Mouse (Mus musculus) heart, embryonic 15.5 days (tissue): Measurements from ENCODE around the gene Rabgap1l. TPM values are rescaled to one million over a fixed set of nuclear protein-coding genes. Genes with fewer than 3 reads are reported as not detected.

Source experiments
- ATAC-seq: fragments of 200-750 bp; cut with Nextera tagmentation; replicated peaks from 2 replicates; pipeline ENCODE4 v1.8.0; 2017; ENCODE audit warnings: low read depth, moderate TSS enrichment; ENCODE audit not compliant: insufficient number of reproducible peaks, insufficient read depth, low FRiP score
- H3K27ac ChIP-seq: fragments of 300-500 bp; sonication (generic); 2 replicates; pipeline ENCODE4 v1.5.1; 2015; ENCODE audit warnings: mild to moderate bottlenecking, inconsistent platforms
- H3K27me3 ChIP-seq: fragments of 300-500 bp; sonication (generic); 2 replicates; pipeline ENCODE4 v1.6.1; 2015; ENCODE audit warnings: inconsistent platforms
- H3K36me3 ChIP-seq: fragments of 300-500 bp; sonication (generic); 2 replicates; pipeline ENCODE4 v1.6.1; 2015; ENCODE audit warnings: mild to moderate bottlenecking, inconsistent platforms
- H3K4me1 ChIP-seq: fragments of 300-500 bp; sonication (generic); replicated peaks from 2 replicates; pipeline ENCODE4 v1.6.1; 2015; ENCODE audit warnings: inconsistent platforms
- H3K4me2 ChIP-seq: fragments of 300-500 bp; sonication (generic); 2 replicates; pipeline ENCODE4 v1.6.1; 2015; ENCODE audit warnings: inconsistent platforms, mild to moderate bottlenecking, moderate library complexity
- H3K4me3 ChIP-seq: fragments of 300-500 bp; sonication (generic); 2 replicates; pipeline ENCODE4 v1.5.1; 2015; ENCODE audit warnings: mild to moderate bottlenecking, inconsistent platforms
- H3K9ac ChIP-seq: fragments of 300-500 bp; sonication (generic); 2 replicates; pipeline ENCODE4 v1.6.1; 2015; ENCODE audit warnings: mild to moderate bottlenecking, inconsistent platforms
- H3K9me3 ChIP-seq: fragments of 300-500 bp; sonication (generic); replicated peaks from 2 replicates; pipeline ENCODE4 v1.6.1; 2016; ENCODE audit warnings: inconsistent platforms
- WGBS: fragments of 180-500 bp; shearing (Covaris S2); methylation state at CpG from one replicate; pipeline ENCODE4 v1.1.7; 2015; ENCODE audit warnings: mixed read lengths; 5-methylcytosine and 5-hydroxymethylcytosine counted together
- polyA plus RNA-seq: library from polyadenylated mRNA; unstranded; fragments of >200 nt; fragmentation: Nextera tagmentation; extraction: Ambion mirVana; gene quantifications from 2 replicates; pipeline ENCODE4 v1.2.1, GENCODE M21; 2015

Rabgap1l gene
- polyA plus RNA-seq, 1 experiment from 2014 or later, result 79.1 TPM

DNA sequence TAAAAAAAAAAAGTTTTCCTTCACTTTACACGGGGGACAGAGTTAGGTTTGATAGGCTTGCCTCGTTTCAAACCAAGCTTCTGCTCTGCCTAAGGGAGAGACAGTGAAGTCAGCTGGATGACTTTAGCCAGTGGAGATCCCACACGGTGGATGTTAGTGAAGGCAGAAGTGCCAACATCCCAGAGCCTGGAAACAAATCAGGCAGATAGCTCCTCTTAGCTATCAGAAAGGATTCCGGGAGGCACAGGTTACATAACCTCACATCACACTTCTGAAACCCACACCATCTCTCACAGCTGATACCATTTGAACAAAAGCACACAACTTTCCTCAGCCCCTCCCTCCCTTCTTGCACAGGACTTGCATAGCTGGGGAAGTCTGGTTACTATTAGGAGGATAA lies 542.2 kb downstream of the Rabgap1l start:
- no peak for ATAC-seq
- no peaks in the 10 kb centered on the region for H3K9me3 ChIP-seq
- H3K27ac ChIP-seq, result 0 out of 2 replicates have a peak overlapping the region, but pooled peaks have one; percentile 4
- H3K4me1 ChIP-seq, result peaks cover 16% of the 10 kb centered on the region
- 25% methylated on average over 4 of the region's 4 CpGs for WGBS
- no peaks in the 10 kb centered on the region for H3K27me3 ChIP-seq
- H3K9ac ChIP-seq, result no peak overlapping the region
- 0 out of 2 replicates have a peak, but pooled peaks cover 2% of the 10 kb centered on the region for H3K36me3 ChIP-seq
- H3K4me2 ChIP-seq, result no peak overlapping the region
- no peak overlapping the region for H3K4me3 ChIP-seq

DNA sequence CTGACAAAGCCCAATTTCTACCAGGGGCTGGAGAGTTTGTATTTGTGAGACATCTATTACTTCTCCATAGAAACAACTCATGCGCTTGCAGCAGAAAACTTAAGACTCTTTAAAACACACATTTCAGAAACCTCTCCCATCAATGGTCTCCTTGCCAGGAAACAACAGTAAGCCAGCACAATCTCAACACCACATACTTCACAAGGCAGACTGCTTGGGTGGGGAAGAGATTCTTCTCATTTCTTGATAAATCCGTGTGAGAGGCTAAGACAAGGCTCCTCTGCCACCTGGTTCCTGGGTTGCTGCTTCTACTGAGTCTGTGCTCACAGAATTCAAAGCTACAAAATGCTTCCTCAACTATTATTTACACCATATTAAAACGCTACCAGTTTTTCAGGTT lies 543.2 kb downstream of the Rabgap1l start:
- H3K9me3 ChIP-seq, result no peaks in the 10 kb centered on the region
- H3K4me3 ChIP-seq, result no peak overlapping the region
- H3K9ac ChIP-seq, result no peak overlapping the region
- H3K36me3 ChIP-seq, result no peaks in the 10 kb centered on the region
- H3K4me1 ChIP-seq, result peaks cover 16% of the 10 kb centered on the region
- ATAC-seq, result no peak
- no peaks in the 10 kb centered on the region for H3K27me3 ChIP-seq
- H3K27ac ChIP-seq, result no peak overlapping the region
- no peak overlapping the region for H3K4me2 ChIP-seq
- 59% methylated on average over 3 of the region's 3 CpGs for WGBS

DNA sequence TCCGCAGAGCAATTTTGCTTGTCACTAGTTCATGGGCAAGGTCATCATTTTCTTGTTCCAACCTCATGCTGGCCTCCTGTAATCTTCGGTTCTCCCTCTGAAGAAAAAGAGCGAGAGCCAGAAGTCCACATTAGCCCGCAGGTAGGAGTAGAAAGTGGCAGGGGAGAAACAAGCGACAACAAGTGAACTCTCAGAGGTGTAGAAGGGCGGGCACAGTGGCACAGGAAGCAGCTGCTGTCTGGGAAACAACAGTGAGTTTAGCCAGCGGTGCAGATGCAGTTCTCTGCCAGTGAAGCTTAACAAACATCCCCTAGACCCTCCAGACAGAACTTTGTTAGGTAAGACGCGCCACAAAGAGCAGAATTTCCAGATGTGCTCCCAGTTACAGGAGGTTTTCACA lies 545.5 kb downstream of the Rabgap1l start:
- H3K9me3 ChIP-seq, result no peaks in the 10 kb centered on the region
- WGBS, result 80% methylated on average over 9 of the region's 9 CpGs
- ATAC-seq, result no peak
- H3K4me1 ChIP-seq, result peaks cover 16% of the 10 kb centered on the region
- H3K27me3 ChIP-seq, result no peaks in the 10 kb centered on the region
- no peaks in the 10 kb centered on the region for H3K36me3 ChIP-seq
- H3K27ac ChIP-seq, result no peak overlapping the region
- H3K4me2 ChIP-seq, result no peak overlapping the region
- H3K4me3 ChIP-seq, result no peak overlapping the region
- no peak overlapping the region for H3K9ac ChIP-seq

DNA sequence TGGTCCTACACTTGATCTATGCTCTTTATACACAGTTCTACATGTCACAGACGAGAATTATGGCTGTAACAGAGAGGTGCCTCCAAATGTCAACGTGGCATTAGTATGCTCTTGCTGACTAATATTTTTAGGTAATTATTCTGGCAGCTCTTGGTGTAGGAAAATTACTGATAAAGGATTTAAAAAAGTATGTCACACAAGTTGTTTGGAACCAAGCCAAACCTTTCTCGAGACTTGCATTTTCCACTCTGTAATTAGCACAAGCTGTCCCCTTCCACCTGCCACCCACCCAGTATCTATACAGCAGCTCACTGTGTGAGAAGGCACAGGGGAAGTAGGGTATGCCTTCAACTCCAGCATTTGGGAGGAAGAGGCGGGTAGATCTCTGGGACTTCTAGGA lies 546.2 kb downstream of the Rabgap1l start:
- Histone ChIP-seq H3K9ac (no peak overlapping the region), H3K4me2 (no peak overlapping the region), H3K27me3 (no peaks in the 10 kb centered on the region), H3K9me3 (no peaks in the 10 kb centered on the region), H3K36me3 (no peaks in the 10 kb centered on the region), H3K4me1 (peaks cover 16% of the 10 kb centered on the region), H3K27ac (peak overlapping the region; percentile 57; the same call in 1 of the 2 replicates), H3K4me3 (no peak overlapping the region)
- ATAC-seq, result no peak
- WGBS, result 41% methylated on average over 4 of the region's 4 CpGs

DNA sequence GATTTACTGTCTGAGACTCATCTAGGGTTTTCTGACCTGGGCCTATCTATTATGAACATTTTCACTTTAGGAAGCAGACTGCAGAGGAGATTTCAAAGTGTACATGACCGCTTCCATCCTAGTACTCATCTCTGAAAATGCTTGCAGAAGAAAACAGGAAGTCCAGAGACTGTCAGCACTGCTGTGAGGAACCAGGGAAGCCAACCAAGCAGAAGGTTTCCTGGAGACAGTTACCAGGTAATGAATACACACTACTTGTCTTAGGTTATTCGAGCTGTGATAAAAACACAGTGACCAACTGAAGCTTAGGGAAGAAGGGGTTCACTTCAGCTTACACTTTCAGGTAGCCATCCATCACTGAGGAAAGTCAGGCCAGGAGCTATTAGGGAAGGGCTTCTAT lies 547.1 kb downstream of the Rabgap1l start:
- no peaks in the 10 kb centered on the region for H3K9me3 ChIP-seq
- H3K9ac ChIP-seq, result no peak overlapping the region
- H3K4me2 ChIP-seq, result no peak overlapping the region
- no peaks in the 10 kb centered on the region for H3K27me3 ChIP-seq
- H3K27ac ChIP-seq, result no peak overlapping the region
- no peak overlapping the region for H3K4me3 ChIP-seq
- ATAC-seq, result no peak
- WGBS, result 68% methylated on average over 2 of the region's 2 CpGs
- peaks cover 16% of the 10 kb centered on the region for H3K4me1 ChIP-seq
- H3K36me3 ChIP-seq, result no peaks in the 10 kb centered on the region

DNA sequence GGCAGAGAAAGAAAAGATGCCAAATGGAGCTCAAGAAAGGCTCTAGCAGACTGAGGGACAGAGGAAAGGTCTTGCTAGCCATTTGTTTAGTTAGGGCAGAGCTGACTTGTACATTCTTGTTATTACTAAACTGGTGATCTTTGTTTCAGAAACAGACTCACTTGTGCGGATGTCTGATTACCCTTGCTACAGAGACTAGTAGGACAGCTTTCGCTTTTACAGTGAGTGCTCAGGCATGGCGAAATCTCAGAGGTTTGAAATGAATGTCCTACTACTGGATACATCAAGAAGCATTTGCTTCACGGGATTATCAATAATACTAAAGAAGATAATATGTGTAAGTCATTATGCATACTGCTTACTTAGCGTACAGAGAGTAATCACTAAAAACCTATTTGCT lies 548.3 kb downstream of the Rabgap1l start:
- Histone ChIP-seq H3K9me3 (no peaks in the 10 kb centered on the region), H3K4me3 (no peak overlapping the region), H3K27me3 (no peaks in the 10 kb centered on the region), H3K27ac (no peak overlapping the region), H3K36me3 (no peaks in the 10 kb centered on the region), H3K4me1 (peaks cover 7% of the 10 kb centered on the region; the same call in 1 of the 2 replicates), H3K4me2 (no peak overlapping the region), H3K9ac (no peak overlapping the region)
- no peak for ATAC-seq
- 91% methylated on average over 5 of the region's 5 CpGs for WGBS

DNA sequence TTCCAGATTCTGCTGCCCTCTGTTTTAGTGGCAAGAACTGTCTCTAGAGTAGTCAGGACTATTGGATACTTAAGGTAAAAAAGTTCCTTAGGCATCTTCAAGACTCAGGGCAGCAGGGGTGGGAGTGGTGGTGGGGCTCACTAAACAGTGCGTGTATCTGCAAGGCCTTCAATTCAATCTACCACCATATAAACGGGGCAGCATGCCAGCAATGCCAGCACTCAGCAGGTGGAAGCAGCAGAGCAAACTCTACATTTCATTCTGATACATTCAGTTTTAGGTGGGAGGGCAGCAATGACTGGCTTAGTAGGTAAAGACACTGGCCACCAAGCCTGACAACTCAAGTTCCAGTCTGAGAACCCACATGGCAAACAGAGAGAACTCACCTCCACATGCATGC lies 552.9 kb downstream of the Rabgap1l start:
- no peak overlapping the region for H3K4me3 ChIP-seq
- H3K9ac ChIP-seq, result no peak overlapping the region
- H3K4me1 ChIP-seq, result no peaks in the 10 kb centered on the region
- WGBS, result 92% methylated on average over 2 of the region's 2 CpGs
- H3K36me3 ChIP-seq, result no peaks in the 10 kb centered on the region
- no peaks in the 10 kb centered on the region for H3K9me3 ChIP-seq
- no peaks in the 10 kb centered on the region for H3K27me3 ChIP-seq
- ATAC-seq, result no peak
- H3K4me2 ChIP-seq, result no peak overlapping the region
- H3K27ac ChIP-seq, result no peak overlapping the region

DNA sequence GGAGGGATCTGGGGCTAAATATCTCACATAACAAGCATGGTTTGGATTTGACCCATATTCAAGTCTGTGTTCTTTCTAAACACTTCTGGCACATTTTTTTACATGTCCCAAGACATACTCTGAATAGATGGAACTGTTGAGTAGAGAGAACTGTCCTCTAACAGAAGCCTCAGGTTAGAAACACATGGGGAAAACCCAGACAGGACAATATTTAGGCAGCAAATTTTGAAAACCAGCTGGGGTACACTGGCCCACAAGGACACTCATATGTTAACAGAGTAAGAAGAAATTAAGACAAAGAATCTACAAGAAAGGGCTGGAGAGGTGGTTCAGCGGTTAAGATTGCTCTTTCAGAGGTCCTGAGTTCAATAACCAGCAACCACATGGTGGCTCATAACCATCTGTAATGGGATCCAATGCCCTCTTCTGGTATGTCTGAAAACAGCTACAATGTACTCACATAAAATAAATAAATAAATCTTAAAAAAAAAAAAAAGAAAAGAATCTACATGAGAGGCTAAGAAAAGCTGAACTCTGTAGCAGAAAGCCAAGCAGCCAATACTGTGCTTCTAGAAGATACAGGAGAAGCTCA lies 554.1 kb downstream of the Rabgap1l start:
- H3K4me1 ChIP-seq, result no peaks in the 10 kb centered on the region
- WGBS, result 86% methylated on average over 1 of the region's 1 CpGs
- H3K9ac ChIP-seq, result no peak overlapping the region
- no peak overlapping the region for H3K4me3 ChIP-seq
- H3K27me3 ChIP-seq, result no peaks in the 10 kb centered on the region
- no peaks in the 10 kb centered on the region for H3K9me3 ChIP-seq
- no peak overlapping the region for H3K4me2 ChIP-seq
- H3K27ac ChIP-seq, result no peak overlapping the region
- H3K36me3 ChIP-seq, result no peaks in the 10 kb centered on the region
- ATAC-seq, result no peak

DNA sequence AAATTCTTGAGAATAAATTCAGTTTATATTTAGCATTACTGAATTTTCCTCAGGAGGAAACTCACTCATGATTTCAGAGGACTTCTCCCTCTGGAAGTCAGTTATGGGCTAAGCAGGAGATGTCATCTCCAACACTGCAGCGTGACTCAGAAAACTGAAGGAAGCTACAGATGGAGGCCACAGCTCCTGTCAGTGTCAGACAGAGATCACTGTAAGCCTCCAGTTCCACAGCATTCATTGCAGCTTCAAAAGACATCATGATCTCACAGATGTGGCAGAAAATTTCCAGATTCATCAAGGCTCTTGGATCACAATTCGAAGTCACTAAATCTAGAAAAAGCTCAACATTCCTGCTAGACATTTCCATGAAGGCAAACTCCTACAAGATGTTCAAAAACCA lies 555.0 kb downstream of the Rabgap1l start:
- Histone ChIP-seq H3K27ac (no peak overlapping the region), H3K36me3 (no peaks in the 10 kb centered on the region), H3K4me1 (no peaks in the 10 kb centered on the region), H3K9ac (no peak overlapping the region), H3K9me3 (no peaks in the 10 kb centered on the region), H3K27me3 (no peaks in the 10 kb centered on the region), H3K4me3 (no peak overlapping the region), H3K4me2 (no peak overlapping the region)
- ATAC-seq, result no peak
- 82% methylated on average over 2 of the region's 2 CpGs for WGBS

DNA sequence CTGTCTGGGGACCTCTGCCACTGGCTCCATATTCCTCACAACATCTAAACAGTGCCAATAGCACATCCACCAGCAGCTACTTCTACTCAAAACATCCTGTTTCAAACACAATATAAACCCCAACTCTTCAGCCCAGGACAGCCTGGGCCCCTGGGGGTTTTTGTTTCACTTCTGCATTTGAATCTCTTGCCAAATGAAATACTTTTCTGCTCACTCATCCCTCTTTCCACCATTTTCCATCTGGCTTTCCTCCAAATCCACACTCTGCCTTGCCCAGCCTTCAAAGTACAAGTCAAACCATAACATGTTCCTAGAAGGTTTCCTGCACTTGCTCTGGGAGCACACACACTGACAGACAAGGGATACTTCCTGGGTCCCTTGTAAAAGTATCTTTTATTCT lies 559.1 kb downstream of the Rabgap1l start:
- no peaks in the 10 kb centered on the region for H3K36me3 ChIP-seq
- no peak for ATAC-seq
- H3K4me3 ChIP-seq, result no peak overlapping the region
- H3K27me3 ChIP-seq, result no peaks in the 10 kb centered on the region
- H3K4me1 ChIP-seq, result no peaks in the 10 kb centered on the region
- H3K9me3 ChIP-seq, result no peaks in the 10 kb centered on the region
- no peak overlapping the region for H3K9ac ChIP-seq
- H3K27ac ChIP-seq, result no peak overlapping the region
- H3K4me2 ChIP-seq, result no peak overlapping the region

DNA sequence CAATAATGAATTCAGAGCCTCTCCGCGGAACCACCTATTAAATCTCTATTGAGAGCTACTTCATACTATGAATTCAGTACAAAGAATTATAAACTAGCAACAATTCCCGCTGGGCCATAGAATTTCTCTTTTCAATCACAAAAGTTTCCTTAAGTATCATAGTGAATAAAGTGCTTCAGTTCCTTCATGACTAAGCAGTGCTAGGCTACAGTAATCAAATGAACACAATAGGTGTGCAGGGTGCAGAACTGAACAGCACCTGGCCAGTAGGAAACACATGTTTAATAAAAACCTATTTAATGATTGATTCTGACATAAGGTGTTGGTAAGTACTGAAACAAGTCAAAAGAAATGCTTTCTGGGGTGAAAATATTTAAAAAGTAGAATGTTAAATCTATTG lies 560.9 kb downstream of the Rabgap1l start:
- no peaks in the 10 kb centered on the region for H3K4me1 ChIP-seq
- no peak overlapping the region for H3K4me3 ChIP-seq
- H3K27ac ChIP-seq, result no peak overlapping the region
- no peak overlapping the region for H3K4me2 ChIP-seq
- H3K27me3 ChIP-seq, result no peaks in the 10 kb centered on the region
- no peak overlapping the region for H3K9ac ChIP-seq
- 92% methylated on average over 3 of the region's 3 CpGs for WGBS
- no peaks in the 10 kb centered on the region for H3K9me3 ChIP-seq
- no peaks in the 10 kb centered on the region for H3K36me3 ChIP-seq
- ATAC-seq, result no peak

DNA sequence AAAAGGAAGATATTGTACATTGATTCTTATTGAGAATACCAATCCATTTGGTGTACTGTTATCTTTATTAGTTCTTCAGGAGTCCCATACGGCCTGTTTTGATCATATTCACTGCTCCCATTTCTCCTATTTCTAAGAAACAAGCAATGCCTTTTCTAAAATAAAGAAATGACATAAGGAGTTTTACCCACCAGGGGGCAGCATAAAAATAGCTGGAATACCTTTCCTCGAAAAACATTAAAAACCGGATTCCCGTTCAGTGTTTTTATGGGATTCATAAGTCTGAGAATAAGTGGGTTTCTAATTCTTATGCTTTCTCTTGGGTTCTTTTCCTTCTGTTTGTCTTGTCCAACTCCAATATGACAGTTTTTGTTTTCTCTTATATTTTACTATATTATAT lies 562.0 kb downstream of the Rabgap1l start:
- H3K36me3 ChIP-seq, result no peaks in the 10 kb centered on the region
- no peak overlapping the region for H3K27ac ChIP-seq
- no peaks in the 10 kb centered on the region for H3K9me3 ChIP-seq
- no peaks in the 10 kb centered on the region for H3K27me3 ChIP-seq
- no peak overlapping the region for H3K9ac ChIP-seq
- H3K4me1 ChIP-seq, result no peaks in the 10 kb centered on the region
- H3K4me2 ChIP-seq, result no peak overlapping the region
- no peak for ATAC-seq
- H3K4me3 ChIP-seq, result no peak overlapping the region
- WGBS, result 44% methylated on average over 4 of the region's 4 CpGs
